Mouse (Mus musculus) hindlimb bud, embryonic 11.5 days (tissue): ENCODE results near the gene Pygb.

ENCODE experiments used
- DNase-seq: peaks from one replicate; pipeline ENCODE4 v3.0.0-alpha.2; 2012; ENCODE audit warnings: low read depth, low spot score; ENCODE audit errors: extremely low spot score

The Pygb gene

DNA sequence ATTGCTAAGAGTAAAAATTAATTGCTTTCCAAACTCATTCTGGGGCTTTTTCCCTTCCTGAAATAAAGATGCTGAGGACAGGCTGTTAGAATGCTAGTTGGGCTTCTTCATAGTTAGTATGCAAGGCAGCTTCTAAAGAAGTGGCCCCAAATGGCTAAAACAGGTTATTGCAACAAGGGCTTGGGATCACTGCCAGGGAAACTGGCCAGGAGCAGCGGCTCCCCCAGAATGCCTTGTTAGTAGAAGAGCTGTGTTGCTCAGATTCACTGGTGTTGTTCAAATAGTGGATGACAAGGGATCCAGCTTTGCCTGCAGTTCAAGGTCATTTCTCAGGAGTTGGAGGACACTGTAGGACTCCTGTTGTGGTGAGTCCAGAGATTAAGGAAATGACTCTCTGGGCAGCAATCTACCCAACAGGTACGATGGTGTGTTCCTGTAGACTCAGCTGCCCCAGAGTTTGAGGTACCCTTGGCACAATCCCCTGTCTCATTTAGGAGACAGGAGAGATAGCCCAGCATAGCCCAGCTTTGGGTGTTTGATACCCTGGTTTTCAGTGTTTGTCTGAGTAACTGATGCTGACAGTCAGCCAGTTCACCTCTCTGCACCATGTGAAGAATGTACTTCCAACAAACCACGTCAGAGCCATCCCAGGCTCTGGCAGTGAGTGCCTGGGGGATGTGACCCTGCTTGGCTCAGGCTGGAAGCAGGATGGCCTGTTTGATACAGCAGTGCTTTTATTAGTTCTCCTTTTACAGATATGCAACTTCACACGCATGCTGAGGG, 2.4 kb downstream of the Pygb start:
- DNase-seq, result no peak

DNA sequence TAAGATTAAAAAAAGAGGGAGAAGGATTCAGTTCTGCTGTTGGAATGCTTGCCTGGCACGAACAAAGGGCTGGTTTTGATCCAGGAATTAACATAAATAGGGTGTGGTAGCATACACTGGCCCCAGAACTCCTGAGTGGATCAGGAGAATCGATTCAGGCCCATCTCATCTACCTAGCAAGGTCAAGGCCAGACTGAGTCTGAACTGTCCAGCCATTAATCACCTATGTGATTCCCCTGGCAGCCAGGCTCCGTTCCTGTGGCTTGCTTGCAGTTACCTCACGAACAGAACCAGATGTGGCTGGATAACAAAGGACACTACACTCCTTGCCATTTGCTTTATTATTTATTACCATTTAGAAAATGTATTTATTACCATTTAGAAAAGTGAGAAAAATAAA, 6.8 kb downstream of the Pygb start:
- DNase-seq, result no peak

DNA sequence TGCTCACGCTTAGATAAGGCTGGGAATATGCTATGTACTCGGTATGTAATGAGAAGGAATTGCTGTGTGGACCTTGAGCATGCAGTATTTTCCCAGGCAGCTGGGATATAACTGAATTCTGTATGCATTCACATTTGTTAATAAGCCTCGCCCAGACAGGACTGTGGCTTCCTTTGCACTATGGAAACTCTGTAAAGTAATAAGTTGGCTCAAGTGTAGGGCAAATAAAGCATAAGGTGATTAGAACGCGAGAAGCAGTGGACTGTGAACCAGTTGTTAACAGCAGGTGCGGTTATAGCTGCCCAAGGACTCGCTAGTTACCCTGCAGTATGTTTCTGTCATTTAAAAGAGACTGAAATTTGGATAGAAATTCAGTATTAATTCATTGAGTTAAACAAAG, 11.5 kb downstream of the Pygb start:
- DNase-seq, result no peak

DNA sequence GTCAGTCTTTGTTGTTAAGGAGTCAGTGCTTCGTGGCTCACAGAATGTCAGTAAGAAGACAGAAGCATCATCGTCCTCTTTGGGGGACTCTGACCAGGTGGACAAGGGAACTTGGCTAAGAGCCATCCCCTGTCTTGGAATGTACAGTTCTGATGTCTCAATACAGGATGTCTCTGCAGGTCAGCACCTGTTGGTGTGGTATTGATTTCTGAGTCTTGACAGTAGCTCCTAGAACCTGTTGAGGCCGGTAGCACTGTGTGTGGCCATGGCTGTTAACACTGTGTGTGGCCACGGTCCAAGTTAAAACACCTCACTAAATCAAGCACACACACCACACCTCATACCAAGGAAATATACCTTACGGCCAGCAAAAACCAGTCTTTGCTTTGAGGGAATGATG, 14.1 kb downstream of the Pygb start:
- no peak for DNase-seq

DNA sequence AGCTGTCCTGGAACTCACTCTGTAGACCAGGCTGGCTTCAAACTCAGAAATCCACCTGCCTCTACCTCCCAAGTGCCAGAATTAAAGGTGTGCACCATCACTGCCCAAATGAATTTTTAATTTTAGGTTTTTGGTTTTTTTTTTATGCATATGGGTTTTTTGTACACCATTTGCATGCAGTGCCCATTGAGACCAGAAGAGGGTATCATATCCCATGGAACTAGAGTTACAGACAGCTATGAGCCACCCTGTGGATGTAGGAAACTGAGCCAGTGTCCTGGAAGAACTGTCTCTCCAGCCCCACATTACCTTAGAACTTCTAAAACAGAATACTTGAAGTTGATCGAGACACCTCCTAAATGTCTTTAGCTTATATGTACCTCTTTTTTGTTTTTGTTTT, 16.5 kb downstream of the Pygb start:
- no peak for DNase-seq

DNA sequence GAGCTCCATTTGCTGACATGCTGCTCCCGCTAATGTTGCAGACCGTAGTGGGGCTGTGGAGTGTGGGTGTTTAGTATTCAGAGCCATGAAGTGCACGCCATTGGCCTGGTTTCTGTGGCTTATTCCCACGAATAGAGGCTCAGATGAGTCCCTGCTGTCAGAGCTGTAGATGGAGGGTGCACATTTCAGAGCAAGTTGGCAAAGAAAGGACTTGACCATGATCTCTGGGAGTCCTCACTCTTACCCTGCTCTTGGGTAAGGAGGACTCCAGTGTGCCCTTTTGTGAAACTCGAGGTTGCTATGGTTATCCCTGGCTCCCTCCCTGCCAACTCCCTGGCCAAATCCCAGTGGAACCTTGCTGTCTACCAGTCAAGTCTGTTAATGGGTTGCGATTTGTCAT, 21.8 kb downstream of the Pygb start:
- no peak for DNase-seq

DNA sequence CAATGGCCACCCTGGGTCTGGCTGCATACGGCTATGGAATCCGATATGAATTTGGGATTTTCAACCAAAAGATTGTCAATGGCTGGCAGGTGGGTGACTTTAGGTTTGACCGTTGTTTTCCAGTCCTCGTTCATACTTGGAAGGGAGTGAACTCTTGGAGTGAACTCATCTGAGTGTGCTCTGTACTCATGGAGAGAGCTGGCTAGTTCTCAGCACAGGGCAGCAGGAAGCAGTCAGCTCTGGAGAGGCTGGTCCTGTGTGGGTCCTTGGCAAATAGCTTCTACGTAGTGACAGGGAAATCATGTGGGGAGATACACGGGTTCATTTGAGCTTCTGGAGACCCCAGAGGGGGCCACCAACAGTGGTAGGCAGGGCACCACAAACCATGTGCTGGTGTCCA, 22.3 kb downstream of the Pygb start:
- DNase-seq, result no peak

DNA sequence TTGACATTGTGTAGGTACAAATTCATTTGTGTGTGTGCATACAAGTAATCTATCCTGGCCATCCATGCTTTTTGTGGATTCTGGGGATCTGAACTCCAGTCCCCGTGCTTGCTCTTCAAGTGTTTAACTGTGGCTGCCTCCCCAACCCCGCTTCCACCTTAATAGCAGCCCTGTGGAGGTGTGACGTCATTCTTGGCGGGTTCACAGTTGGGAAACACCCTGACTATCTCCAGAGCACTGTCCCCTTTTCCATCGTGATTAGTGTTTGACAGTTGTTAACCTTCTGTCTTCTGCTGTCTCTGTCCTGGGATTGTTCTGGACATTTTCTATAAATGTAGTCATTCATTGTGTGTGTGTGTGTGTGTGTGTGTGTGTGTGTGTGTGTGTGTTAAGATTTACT, 24.1 kb downstream of the Pygb start:
- DNase-seq, result no peak

DNA sequence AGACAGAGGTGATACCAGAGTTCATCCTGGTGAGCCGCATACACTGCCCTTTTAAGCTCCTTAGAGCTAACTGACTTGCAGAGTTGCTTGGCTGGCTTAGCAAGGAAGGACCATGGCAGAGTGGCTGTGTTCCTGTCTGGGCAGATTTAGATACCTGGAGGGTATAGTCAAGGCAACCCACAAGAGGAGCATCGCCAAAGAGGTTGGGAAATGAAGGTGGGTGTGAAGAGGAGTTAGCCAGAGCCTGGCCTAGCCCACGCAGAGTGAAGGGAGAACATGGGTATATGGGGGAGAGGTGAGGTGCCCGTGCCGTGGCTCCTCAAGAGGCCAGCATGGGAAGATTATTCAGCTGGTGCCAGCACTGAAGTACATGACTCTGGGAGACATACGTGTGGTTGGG, 26.3 kb downstream of the Pygb start:
- DNase-seq, result no peak

DNA sequence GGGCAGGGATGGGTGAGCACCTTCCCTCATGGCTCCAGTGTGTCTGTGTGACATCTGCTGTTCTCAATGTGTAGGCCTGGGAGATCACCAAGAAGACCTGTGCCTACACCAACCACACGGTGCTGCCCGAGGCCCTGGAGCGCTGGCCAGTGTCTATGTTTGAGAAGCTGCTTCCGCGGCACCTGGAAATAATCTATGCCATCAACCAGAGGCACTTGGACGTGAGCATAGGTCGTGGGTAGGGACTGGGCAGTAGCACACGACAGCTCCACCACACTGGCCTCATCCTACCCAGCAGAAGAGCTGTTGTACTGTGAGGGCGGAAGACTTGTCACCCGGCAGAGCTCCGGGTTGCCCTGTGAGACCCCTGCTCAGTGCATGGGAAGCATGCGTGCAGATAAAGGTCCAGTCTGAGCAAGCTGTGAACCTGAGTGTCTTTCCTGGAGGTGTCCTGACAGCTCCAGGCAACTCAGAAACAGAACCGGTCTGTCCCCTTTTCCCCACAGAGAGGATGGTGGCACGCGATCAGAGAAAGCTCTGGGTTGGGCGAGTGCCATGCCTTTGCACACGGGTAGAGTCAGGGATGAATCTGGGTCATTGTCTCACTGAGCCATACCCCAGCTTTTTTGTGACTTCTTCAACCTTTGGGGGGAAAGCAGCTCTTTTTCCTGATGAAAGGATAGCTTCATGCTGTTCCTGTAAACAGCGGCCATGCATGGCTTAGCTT, 30.3 kb downstream of the Pygb start:
- DNase-seq, result no peak

DNA sequence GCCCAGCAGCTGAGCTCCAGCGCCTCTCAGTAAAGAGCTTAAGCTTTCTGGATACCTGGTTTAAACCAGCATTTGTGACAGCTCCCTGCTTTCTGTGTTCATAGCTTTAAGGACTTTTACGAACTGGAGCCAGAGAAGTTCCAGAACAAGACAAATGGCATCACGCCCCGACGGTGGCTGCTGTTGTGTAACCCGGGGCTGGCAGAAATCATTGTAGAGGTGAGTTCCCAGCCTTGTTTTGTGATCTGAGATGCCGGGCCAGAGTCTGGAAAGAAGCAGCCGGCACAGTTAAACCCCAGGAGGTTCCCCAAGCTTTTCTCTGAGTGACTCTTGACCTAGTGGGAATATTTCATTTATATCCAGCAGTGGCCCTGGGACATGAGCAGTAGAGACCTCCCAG, 32.2 kb downstream of the Pygb start:
- DNase-seq, result no peak

DNA sequence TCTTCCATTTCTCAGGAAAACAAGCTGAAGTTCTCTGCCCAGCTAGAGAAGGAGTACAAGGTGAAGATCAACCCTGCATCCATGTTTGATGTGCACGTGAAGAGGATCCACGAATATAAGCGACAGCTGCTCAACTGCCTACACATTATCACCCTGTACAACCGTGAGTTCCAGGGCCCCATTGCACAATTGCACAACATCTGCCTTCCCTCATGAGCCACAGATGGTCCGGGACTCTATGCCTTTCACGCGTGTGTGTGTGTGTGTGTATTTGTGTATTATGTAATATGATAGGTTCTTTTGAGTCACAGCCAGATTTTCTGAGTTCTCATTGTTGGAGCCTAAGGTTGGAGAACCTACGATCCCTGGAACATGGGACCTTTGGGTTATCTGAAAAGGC, 34.2 kb downstream of the Pygb start:
- DNase-seq, result no peak

DNA sequence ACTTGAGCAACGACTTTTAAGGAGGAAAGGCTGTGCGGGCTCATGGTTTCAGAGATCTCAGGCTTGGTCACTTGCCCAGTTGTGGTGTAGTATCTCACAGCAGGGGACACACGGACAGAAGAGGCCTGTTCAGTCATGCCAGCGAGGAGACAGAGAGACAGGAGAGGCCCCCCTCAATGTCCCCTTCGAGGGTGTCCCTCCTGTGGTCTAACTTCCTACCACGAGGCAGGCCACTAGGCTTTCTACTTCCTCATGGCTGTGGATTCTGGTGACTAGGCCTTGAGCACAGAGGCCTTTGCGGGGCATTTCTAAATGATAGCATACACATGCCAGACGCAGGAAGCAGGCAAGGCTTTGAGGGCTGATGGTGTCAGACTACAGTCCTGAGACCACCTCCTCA, 36.5 kb downstream of the Pygb start:
- no peak for DNase-seq

DNA sequence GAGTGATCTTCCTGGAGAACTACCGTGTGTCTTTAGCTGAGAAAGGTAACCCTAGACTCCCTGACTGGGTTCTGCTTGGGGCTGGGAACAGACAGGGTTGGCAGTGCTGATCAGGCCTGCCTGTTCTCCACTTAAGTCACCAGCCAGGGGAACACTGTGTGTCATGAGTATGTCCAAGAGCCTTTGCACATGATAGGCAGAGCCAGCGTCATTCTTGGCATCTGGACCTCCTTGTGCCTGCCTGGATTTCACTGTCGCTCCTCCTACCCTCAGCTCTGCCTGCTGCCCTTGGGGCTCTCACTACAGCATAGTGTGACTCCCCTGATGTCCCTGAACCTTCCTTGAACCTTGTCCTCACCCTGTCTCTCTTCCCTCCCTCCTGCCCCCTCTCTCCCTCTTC, 39.9 kb downstream of the Pygb start:
- DNase-seq, result no peak

DNA sequence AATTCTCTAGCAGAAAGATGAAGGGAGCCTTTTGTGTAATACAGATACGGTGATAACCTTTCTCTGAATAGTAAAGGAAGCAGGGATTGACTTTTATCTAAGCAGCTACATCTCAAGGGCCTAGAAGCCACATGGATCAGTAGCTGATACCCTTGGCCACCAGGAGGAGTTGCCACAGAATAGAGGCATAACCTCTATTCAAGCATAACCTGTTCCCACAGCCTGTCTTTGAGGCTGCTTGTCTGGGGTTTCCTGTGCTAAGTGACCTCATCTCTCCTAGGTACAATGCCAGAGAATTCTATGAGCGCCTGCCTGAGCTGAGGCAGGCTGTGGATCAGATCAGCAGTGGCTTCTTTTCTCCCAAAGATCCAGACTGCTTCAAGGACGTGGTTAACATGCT, 41.6 kb downstream of the Pygb start:
- no peak for DNase-seq

DNA sequence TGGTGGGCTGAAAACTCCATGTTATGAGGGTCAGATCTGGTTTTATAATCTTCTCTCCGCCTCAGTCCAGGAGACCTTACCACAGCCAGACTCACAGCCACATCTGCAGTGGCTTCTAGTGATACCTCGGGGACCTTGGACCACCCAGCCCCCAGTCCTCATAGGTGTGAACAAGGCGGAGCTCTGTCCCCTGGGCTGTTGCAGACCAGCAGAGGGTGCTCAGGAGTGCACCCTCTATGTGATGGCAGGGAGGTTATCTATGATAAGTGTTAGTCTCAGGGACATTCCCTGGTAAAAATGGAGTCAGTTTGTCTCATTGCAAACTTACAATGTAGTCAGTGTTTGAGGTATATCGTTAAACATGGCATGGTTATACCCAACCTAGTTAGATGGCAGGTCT, 42.1 kb downstream of the Pygb start:
- no peak for DNase-seq

DNA sequence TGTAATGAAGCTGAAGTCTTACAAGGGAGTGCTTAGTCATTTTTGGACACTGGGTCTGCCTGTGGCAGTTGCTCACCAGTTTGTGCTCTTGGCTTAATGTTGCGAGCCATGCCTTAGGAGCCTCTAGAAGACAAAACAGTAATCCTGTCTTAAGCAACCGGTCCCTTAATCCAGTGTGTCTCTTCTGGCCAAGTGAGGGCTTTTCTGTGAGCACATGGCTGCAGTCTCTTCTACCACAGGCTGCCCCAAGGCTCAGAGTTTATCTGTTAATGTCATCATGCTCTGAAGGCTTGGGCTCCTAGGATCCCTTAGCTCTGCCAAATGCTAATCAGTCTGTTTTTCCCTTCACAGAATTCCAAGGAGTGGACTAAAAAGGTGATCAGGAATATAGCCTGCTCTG, 43.5 kb downstream of the Pygb start:
- DNase-seq, result no peak

DNA sequence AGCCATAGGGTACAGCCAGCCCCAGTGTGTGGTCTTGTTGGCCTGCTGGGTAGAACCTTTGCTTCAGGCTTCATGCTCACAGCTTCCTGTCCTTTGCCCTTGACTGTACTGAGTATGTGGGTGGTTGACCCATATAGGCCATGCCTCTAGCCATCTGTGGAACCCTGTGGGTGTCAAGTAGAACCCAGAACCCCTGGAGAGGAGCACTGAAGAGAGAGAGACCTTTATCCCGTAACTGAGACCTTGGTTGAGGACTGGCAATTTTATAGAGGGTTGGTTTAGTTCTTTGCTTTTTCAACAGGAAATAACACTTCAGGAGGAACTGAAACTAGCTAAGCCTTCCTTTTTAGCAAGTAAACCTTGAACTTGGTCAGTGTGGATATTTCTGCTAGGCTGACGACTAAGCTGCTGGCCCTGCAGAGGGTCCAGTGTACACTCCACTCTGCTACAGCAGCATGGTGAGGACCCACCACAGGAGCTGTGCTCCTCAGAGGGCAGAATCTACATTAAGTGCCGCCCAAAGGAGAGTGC, 44.4 kb downstream of the Pygb start:
- no peak for DNase-seq

DNA sequence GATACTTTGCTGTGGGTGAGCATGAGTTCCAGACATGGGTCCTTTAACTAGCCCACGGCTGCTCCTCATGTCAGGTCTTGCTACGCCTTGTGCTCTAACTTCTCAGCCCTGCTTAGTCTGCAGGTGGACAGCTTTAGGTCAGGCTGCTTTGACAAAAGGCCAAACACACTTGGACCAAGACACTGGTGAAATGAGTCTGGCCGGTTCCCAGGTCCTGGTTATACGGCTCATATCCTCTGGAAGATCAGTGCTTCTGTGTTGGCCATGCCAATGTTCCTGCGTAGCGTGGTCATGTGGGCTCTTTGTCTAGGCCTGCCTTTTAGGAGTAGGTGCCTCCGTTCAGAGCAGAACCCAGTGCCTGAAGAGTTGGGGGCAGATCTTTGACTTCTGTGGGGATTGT, 45.5 kb downstream of the Pygb start:
- DNase-seq, result no peak

DNA sequence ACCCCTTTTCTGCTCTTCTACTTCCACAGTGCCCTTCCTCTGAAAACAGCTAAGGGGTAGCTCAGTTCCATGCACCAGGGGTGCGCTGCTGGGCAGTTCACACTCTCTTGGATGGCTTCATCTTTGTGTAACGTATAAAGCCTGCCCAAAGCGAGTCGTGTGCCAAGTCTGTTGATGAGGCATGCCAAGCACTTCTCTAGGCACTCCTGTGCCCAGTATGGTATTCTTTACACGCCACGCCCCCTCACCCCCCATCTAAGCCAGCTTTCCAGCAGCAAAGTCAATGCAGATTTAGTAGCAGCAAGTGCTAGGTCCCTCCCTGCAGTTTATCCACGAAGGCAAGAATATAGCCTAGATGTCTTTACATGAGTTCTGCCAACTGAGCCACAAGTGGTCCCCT, 48.1 kb downstream of the Pygb start:
- DNase-seq, result no peak

DNA sequence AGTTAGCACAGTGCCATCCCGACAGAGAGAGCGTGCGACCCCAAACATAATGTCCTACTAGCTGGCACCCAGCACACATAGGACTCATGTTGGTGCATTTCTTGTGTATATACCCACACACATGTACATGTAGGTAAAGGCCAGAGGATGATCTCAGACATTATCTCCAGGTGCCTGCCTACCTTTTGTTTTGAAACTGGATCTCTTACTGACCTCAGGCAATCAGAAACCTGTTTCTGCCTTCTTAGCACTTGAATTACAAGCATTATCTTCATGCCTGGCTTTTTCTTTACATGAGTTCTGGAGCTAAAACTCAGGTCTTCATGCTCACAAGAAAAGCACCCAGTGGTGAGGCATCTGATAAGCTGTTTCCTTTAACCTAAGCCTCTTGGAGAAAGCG, 49.4 kb downstream of the Pygb start:
- no peak for DNase-seq

DNA sequence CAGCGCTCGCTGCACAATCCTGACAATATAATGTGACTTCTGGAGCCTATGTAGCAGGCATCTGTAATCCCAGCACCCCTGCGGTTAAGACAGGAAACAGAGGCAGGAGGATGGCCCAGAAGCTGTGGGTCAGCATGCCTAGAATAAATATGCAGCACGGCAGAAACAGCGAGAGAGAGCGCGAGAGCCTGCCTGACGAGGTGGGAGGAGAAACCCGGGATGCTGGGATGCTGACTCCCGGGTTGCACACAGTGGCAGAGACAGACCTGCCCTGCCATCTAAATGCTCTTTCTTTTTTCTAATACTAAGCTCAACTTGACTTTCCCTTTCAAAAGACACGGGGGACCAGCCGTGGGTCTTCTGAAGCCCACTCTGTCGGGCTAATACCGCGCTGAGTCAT, 50.4 kb downstream of the Pygb start:
- DNase-seq, result no peak

DNA sequence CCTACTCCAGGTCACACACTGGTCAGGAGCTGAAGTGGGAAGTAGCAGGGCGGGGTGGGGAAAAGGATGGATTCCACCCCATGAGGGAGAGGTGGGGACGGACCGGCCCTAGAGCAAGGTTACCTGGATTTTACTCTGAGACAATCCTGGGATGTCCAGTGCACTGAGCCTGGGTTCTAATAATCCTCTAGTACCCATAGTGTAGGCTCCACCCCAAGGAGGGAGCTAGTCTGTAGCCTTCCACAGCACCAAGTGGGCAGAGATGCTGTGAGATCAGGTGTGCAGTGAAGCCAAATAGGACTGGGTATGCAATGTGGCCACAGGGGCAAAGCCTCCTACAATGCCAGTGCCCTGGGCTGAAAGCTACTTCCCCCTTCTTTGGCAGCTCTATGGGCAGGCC, 51.2 kb downstream of the Pygb start:
- DNase-seq, result no peak
